Comparison of ENCODE assay signal across 12 mouse cellular contexts in the genomic region with DNA sequence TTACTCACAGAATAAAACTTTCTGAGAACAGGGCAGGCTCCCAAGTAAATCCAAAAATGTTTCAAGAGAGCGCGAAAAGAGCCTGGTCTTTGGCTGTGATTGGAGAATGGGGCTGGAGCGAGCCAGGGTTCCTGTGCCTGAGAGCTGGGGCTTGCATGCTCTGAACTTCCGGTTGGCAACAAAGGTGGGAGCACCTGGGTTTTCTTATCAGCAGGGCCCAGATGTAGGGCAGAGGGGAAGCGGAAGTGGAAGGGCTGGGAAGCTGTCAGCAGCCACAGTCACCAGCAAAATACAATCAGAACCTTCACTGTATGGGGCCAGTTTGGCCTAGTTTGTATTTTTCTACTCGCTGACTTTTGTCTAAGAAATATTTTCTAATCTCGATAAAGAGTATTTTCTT.
DNase-seq lines count a peak whose midpoint lies in the region; ATAC-seq lines count a peak whose summit lies in the region.
"Had no signal": no experiment of that assay in that cellular context is flagged by ENCODE, and none has a peak within 500 bp of the region (broad histone marks: within the 10 kb centered on the region; RNA-seq: fewer than 3 reads in every experiment).

No protein-coding gene starts in this region.

- no peak overlapping the region for H3K27ac ChIP-seq in kidney, embryonic 15.5 days
- peak overlapping the region; percentile 86 for H3K27ac ChIP-seq in brown adipose tissue, adult 24 weeks (replicated peaks; ENCODE audit: low read depth, low read length)
- no peak overlapping the region for H3K27ac ChIP-seq in hindbrain, embryonic 11.5 days (ENCODE audit: low read depth, low read length)
- H3K27ac ChIP-seq: forebrain, embryonic 13.5 days; hindbrain, embryonic 15.5 days; left cerebral cortex, adult 2 months had no signal

- H3K27me3 ChIP-seq in kidney, embryonic 15.5 days, result 0 out of 2 replicates have a peak, but pooled peaks cover 2% of the 10 kb centered on the region
- H3K27me3 ChIP-seq in hindbrain, embryonic 11.5 days (ENCODE audit: control insufficient read depth, insufficient read depth, low read length), result no peaks in the 10 kb centered on the region
- H3K27me3 ChIP-seq: forebrain, embryonic 13.5 days; hindbrain, embryonic 15.5 days had no signal

- no peak overlapping the region for H3K4me2 ChIP-seq in kidney, embryonic 15.5 days
- no peak overlapping the region for H3K4me2 ChIP-seq in hindbrain, embryonic 11.5 days (replicated peaks; ENCODE audit: low read depth, low read length)
- H3K4me2 ChIP-seq: forebrain, embryonic 13.5 days; hindbrain, embryonic 15.5 days had no signal

- 82% methylated on average over 7 of the region's 7 CpGs for WGBS in kidney, embryonic 15.5 days
- WGBS in hindbrain, embryonic 11.5 days, result 82% methylated on average over 7 of the region's 7 CpGs

- no peaks in the 10 kb centered on the region for H3K36me3 ChIP-seq in kidney, embryonic 15.5 days
- no peaks in the 10 kb centered on the region for H3K36me3 ChIP-seq in hindbrain, embryonic 11.5 days (ENCODE audit: control insufficient read depth, insufficient read depth, low read length)
- H3K36me3 ChIP-seq: hindbrain, embryonic 15.5 days had no signal

- H3K4me1 ChIP-seq in kidney, embryonic 15.5 days, result 0 out of 2 replicates have a peak, but pooled peaks cover 4% of the 10 kb centered on the region
- H3K4me1 ChIP-seq in brown adipose tissue, adult 24 weeks (ENCODE audit: control insufficient read depth, insufficient read depth, insufficient read length, low read length), result peaks cover 6% of the 10 kb centered on the region; the same call in 1 of the 2 replicates
- H3K4me1 ChIP-seq in hindbrain, embryonic 11.5 days (replicated peaks; ENCODE audit: control insufficient read depth, insufficient read depth, low read length), result no peaks in the 10 kb centered on the region
- H3K4me1 ChIP-seq: forebrain, embryonic 13.5 days; hindbrain, embryonic 15.5 days had no signal

- DNase-seq in kidney, adult 11 months, result peak; percentile 33
- peak; percentile 26 to 36 for DNase-seq in kidney, adult 8-10 months
- peak; percentile 89 for DNase-seq in thymus, postnatal 0 days (ENCODE audit: low spot score)
- DNase-seq in right cerebral cortex, adult 18-20 months, result no peak
- DNase-seq in cerebellum, postnatal 14 days, result no peak
- no peak for DNase-seq in hindbrain, embryonic 11.5 days (ENCODE audit: low spot score)
- DNase-seq: liver, postnatal 0 days had no signal

- no peaks in the 10 kb centered on the region for H3K9me3 ChIP-seq in kidney, embryonic 15.5 days (replicated peaks)
- H3K9me3 ChIP-seq in hindbrain, embryonic 11.5 days (ENCODE audit: control insufficient read depth, low read length), result no peaks in the 10 kb centered on the region
- H3K9me3 ChIP-seq: forebrain, embryonic 13.5 days; hindbrain, embryonic 15.5 days had no signal

- ATAC-seq in kidney, embryonic 15.5 days (replicated peaks; ENCODE audit: low FRiP score), result no peak
- ATAC-seq in hindbrain, embryonic 11.5 days (ENCODE audit: low FRiP score), result no peak
- ATAC-seq: forebrain, embryonic 13.5 days; liver, postnatal 0 days had no signal

- no peak overlapping the region for H3K9ac ChIP-seq in kidney, embryonic 15.5 days
- no peak overlapping the region for H3K9ac ChIP-seq in hindbrain, embryonic 11.5 days (ENCODE audit: low read depth, low read length)
- H3K9ac ChIP-seq: forebrain, embryonic 13.5 days; hindbrain, embryonic 15.5 days; liver, postnatal 0 days had no signal

- no peak overlapping the region for H3K4me3 ChIP-seq in kidney, embryonic 15.5 days (replicated peaks)
- no peak overlapping the region for H3K4me3 ChIP-seq in brown adipose tissue, adult 24 weeks (ENCODE audit: insufficient read depth, low read depth, low read length)
- no peak overlapping the region for H3K4me3 ChIP-seq in hindbrain, embryonic 11.5 days (ENCODE audit: low read depth, low read length)
- H3K4me3 ChIP-seq: forebrain, embryonic 13.5 days; hindbrain, embryonic 15.5 days; left cerebral cortex, adult 2 months had no signal

Comparison
In these comparisons a context has a peak if more than half of its experiments do, and no peak if none do; other contexts are left out.
1. DNase-seq: peak in kidney, adult 11 months (single experiment), kidney, adult 8-10 months (2 of 2) and thymus, postnatal 0 days (single experiment); none in right cerebral cortex, adult 18-20 months (single experiment), cerebellum, postnatal 14 days (0 of 2) and hindbrain, embryonic 11.5 days (single experiment).